Mouse (Mus musculus) bone marrow macrophage, adult 2 months (primary cell): ENCODE results near the gene Lonrf3.

Experiments used
- CTCF ChIP-seq: IDR thresholded peaks from 2 replicates; pipeline ENCODE4 v1.5.1; 2012; ENCODE audit warnings: low read depth, mild to moderate bottlenecking, low read length, moderate library complexity
- POLR2A ChIP-seq: IDR thresholded peaks from 2 replicates; pipeline ENCODE4 v1.6.1; 2012; ENCODE audit warnings: mild to moderate bottlenecking, low read depth, low read length, borderline replicate concordance

DNA sequence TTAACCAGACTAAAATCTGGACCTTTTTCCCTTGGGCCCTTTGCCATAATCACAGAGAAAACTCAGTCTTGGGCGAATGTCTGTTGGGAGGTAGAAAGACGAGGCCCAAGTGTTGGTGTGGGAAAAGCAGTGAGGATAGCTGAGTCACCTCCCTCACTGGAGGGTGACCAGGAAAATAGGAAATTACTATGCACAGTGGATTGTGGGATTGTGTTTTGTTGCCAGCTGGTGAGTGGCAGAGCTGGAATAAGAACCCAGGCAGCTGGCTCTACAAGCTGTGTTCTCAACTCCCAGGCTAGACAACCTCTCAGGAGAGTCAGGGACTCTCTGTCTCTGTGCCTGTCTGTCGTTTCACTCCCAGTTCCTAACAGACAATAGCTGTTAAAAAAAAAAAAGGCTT, 61.8 kb downstream of the Lonrf3 start:
- TF ChIP-seq POLR2A = no peak
- TF ChIP-seq CTCF = no peak
